Mouse (Mus musculus): ENCODE results near the gene Sec13. TPM values are rescaled to one million over a fixed set of nuclear protein-coding genes. Genes with fewer than 3 reads are reported as not detected.
"Not testable (repeated sequence)": the region's sequence is repeated elsewhere in the genome, so short reads cannot be mapped to it uniquely, and the experiment has no call there.

Sec13 gene
- polyA plus RNA-seq, 1 experiment from 2014 or later, result 268 TPM

DNA sequence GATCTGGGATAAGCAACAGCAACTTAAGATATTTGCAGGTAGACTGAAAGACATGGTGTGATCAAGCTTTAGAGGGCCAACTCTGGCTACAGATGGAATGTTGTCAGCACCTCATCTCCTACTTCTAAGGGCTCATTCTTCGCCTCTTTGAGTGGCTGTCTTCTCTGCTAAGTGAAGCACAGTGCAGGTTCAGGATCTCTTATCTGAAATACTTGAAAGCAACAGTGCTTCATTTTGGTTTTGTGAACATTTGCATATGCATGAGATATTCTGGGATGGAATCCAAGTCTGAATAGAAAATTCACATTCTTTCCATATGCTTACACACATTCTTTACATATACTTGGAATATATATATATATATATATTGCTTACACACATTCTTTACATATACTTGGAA, 1.8 kb upstream of the Sec13 start:
- Histone ChIP-seq H3K4me3 (no peak overlapping the region), H3K9ac (no peak overlapping the region), H3K4me2 (replicated peaks) (no peak overlapping the region), H3K27ac (no peak overlapping the region), H3K27me3 (0 out of 2 replicates have a peak, but pooled peaks cover 2% of the 10 kb centered on the region), H3K36me3 (peaks cover 12% of the 10 kb centered on the region), H3K4me1 (peaks cover 9% of the 10 kb centered on the region), H3K9me3 (no peaks in the 10 kb centered on the region)
- no peak for ATAC-seq (ENCODE audit: insufficient number of reproducible peaks, insufficient read depth, low FRiP score, low TSS enrichment)
- 75% methylated on average over 1 of the region's 1 CpGs for WGBS

DNA sequence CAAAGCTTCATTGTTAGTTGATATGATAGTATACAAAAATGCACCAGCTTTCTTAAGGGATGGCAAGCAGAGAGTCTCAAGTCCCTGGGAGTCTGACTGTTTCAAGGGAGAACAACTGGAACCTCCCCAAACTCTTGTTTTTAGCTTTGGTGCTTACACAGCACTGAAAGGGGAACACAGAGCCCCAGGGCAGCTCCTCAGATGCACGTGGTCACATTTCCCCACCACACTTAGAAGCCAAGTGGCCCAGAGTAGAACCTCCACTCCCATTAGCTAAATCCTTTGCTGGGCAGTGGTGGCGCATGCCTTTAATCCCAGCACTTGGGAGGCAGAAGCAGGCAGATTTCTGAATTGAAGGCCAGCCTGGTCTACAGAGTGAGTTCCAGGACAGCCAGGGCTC, 882 bp upstream of the Sec13 start:
- Histone ChIP-seq H3K4me3 (no peak overlapping the region), H3K27ac (no peak overlapping the region), H3K9ac (no peak overlapping the region), H3K36me3 (peaks cover 17% of the 10 kb centered on the region), H3K27me3 (no peaks in the 10 kb centered on the region), H3K4me2 (replicated peaks) (no peak overlapping the region), H3K9me3 (no peaks in the 10 kb centered on the region), H3K4me1 (peaks cover 9% of the 10 kb centered on the region)
- no peak for ATAC-seq (ENCODE audit: insufficient number of reproducible peaks, insufficient read depth, low FRiP score, low TSS enrichment)
- 63% methylated on average over 2 of the region's 2 CpGs for WGBS

DNA sequence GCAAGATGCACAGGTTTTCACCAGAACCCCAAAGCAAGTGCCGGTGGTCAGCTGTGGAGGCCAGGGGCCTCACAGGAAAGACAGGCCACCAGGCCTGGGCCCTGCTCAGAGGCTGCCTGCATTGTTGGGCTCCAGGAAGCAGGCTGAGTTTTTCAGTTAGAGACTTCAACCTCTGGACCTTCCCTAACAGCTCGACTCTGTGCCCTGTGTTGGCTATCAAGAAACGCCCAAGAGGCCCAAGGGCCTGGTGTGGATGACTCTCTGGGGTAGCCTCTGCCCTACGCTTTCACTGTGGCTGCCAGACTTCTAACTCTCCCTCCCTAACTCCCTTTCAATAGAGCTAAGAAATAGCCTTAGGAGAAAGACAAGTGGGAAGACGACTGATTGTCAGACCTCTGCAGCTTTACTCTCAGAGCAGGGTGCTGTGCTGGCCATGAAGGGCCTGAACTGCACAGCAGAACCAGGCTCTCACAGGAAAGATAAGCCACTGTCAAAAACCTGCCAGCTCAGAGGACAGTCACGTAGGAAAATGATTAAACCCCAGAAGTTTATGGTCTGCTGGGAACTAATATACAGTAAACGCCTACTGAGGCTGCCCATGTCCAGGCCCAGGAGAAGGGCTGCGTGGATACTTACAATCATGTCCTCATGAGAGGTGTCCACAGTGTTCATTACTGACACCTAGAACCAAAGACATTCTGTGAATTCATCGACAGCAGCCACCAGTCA, 3.1 kb downstream of the Sec13 start:
- Histone ChIP-seq H3K9me3 (no peaks in the 10 kb centered on the region), H3K4me2 (replicated peaks) (no peak overlapping the region), H3K27me3 (no peaks in the 10 kb centered on the region), H3K9ac (no peak overlapping the region), H3K36me3 (peaks cover 56% of the 10 kb centered on the region), H3K4me3 (no peak overlapping the region), H3K27ac (no peak overlapping the region), H3K4me1 (peaks cover 9% of the 10 kb centered on the region)
- WGBS, result 93% methylated on average over 9 of the region's 9 CpGs
- no peak for ATAC-seq (ENCODE audit: insufficient number of reproducible peaks, insufficient read depth, low FRiP score, low TSS enrichment)

DNA sequence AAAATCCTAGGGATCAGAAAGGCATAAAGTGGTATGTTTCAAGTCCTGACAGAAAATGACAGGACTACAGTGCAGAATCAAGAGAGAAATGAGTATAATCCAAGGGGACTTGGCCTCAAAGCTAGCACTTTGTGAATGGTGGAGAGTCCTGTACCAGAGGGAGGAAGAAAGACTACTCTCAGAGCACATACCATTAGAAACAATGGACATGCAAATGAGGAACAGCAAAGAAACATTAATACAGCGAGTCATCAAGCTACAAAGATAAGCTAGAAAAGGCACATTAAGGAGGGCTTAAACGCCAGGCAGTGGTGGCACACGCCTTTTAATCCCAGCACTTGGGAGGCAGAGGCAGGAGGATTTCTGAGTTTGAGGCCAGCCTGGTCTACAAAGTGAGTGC, 9.2 kb downstream of the Sec13 start:
- WGBS, result 91% methylated on average over 3 of the region's 3 CpGs
- Histone ChIP-seq H3K9me3 (no peaks in the 10 kb centered on the region), H3K27me3 (no peaks in the 10 kb centered on the region), H3K27ac (no peak overlapping the region), H3K9ac (no peak overlapping the region), H3K4me3 (no peak overlapping the region), H3K36me3 (peaks cover 99% of the 10 kb centered on the region), H3K4me2 (replicated peaks) (no peak overlapping the region), H3K4me1 (no peaks in the 10 kb centered on the region)
- no peak for ATAC-seq (ENCODE audit: insufficient number of reproducible peaks, insufficient read depth, low FRiP score, low TSS enrichment)

DNA sequence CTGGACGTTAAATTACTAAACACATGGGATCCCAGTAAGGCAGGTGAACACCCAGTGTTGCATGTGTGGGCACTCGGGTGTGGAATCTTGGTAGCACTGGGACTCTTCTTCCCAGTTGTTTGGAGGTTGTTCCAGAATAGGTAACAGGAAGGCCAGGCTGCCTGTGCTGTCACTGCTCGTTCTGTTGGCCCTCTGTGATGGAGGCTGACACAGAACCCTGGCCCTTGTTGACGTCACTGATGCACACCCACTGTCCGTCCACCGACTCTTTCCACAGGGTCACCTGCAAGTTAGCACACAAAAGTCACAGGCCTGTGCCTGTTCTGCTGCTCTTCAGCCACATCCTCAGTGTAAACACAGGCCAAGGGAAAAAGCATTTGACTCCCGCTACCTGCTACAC, 12.4 kb downstream of the Sec13 start:
- no peaks in the 10 kb centered on the region for H3K4me1 ChIP-seq
- no peak for ATAC-seq (ENCODE audit: insufficient number of reproducible peaks, insufficient read depth, low FRiP score, low TSS enrichment)
- H3K27me3 ChIP-seq, result no peaks in the 10 kb centered on the region
- no peak overlapping the region for H3K9ac ChIP-seq
- H3K9me3 ChIP-seq, result no peaks in the 10 kb centered on the region
- H3K4me2 ChIP-seq (replicated peaks), result no peak overlapping the region
- no peak overlapping the region for H3K4me3 ChIP-seq
- H3K27ac ChIP-seq, result no peak overlapping the region
- peaks cover 79% of the 10 kb centered on the region for H3K36me3 ChIP-seq
- WGBS, result 86% methylated on average over 7 of the region's 7 CpGs

DNA sequence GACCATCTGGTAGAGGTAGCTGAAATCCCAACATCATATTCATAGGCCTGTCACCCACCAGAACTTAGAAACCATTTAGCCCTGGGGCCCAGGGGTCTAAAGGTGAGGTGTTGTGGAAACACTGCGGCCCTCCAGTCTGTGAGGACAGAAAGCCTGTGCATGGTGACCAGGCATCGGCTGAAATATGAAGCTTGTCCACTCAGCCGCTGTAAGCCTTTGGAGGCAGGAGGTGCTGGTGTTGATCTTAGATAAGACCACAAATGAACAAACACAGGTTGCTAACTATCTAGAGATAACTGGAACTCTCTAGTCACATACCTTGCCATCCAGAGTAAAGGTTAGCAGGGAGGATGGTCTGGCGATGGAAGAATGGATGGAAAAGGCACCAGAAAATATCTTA, 19.5 kb downstream of the Sec13 start:
- H3K36me3 ChIP-seq, result peaks cover 65% of the 10 kb centered on the region
- H3K27me3 ChIP-seq, result no peaks in the 10 kb centered on the region
- H3K4me2 ChIP-seq (replicated peaks), result no peak overlapping the region
- H3K9me3 ChIP-seq, result no peaks in the 10 kb centered on the region
- WGBS, result 79% methylated on average over 4 of the region's 4 CpGs
- H3K9ac ChIP-seq, result no peak overlapping the region
- no peak overlapping the region for H3K27ac ChIP-seq
- ATAC-seq (ENCODE audit: insufficient number of reproducible peaks, insufficient read depth, low FRiP score, low TSS enrichment), result no peak
- H3K4me3 ChIP-seq, result no peak overlapping the region
- H3K4me1 ChIP-seq, result no peaks in the 10 kb centered on the region

DNA sequence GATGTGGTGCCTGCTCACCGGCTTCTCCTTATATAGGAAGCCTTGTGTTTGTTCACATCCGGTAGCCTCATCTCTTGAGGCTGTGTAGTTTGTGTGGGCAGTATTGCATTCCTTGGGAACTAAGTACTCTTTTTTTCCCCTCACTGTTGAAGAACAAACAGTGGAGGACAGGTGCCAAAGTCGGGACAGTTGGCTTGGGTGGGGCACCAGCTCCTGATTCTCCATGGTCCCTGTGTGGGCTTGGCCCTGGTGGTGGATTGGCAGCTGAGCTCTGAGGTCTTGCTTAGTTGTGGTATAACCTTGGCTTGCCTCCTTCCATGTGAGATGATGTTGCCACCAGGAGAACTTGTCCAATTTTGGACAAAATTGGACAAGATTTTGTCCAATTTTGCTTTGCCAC, 20.7 kb downstream of the Sec13 start, which contains the start of gene Ghrl:
Gene Ghrl (minus strand): TSS at position 3 of the 400 bp plus-strand sequence.
- no peaks in the 10 kb centered on the region for H3K9me3 ChIP-seq
- no peak within 1 kb of the TSS for H3K9ac ChIP-seq
- WGBS, result 90% methylated on average over 3 of the region's 3 CpGs
- no peaks in the 10 kb centered on the region for H3K4me1 ChIP-seq
- no peak within 1 kb of the TSS for H3K4me2 ChIP-seq (replicated peaks)
- H3K36me3 ChIP-seq, result peaks cover 73% of the 10 kb centered on the region
- H3K27me3 ChIP-seq, result no peaks in the 10 kb centered on the region
- no peak within 1 kb of the TSS for H3K4me3 ChIP-seq
- H3K27ac ChIP-seq, result no peak within 1 kb of the TSS
- ATAC-seq (ENCODE audit: insufficient number of reproducible peaks, insufficient read depth, low FRiP score, low TSS enrichment), result no peak

DNA sequence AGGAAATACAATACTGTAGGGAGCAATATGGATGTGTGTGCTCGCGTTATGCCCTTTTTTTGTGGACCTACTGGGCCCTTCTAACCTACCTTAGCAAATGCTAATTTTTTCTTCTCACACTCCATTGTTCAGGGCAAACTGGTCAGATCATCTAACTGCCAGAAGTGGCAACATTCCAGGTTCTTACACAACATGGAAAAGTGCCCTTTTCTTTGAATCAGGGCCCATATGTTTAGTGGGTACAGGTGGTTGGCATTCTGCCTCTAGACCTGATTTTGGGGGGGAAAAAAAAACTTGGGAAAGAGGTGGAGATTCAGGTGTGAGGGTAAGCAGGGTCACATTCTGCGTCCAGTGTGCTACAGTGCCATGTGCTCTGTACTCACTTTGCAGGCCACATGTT, 23.0 kb downstream of the Sec13 start:
- Histone ChIP-seq H3K4me2 (replicated peaks) (no peak overlapping the region), H3K4me1 (no peaks in the 10 kb centered on the region), H3K36me3 (peaks cover 83% of the 10 kb centered on the region), H3K27me3 (no peaks in the 10 kb centered on the region), H3K9ac (no peak overlapping the region), H3K9me3 (no peaks in the 10 kb centered on the region), H3K27ac (no peak overlapping the region), H3K4me3 (no peak overlapping the region)
- no peak for ATAC-seq (ENCODE audit: insufficient number of reproducible peaks, insufficient read depth, low FRiP score, low TSS enrichment)
- 88% methylated on average over 3 of the region's 3 CpGs for WGBS

DNA sequence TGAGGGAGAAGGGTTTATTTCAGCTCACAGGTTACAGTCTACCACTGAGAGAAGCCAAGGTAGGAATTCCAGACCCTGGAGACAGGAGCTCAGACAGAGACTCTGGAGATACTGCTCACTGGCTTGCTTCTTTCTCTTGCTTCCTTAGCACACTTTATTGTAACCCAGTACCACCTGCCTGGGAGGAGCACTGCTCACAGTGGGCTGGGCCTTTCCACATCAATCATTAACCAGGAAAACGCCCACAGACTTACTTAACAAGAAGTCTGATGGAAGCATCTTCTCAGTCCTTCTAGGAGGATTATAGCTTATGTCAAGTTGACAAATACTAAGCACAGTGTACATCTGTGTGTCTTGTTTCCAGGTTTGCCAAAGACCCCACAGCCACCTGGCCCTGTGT, 25.7 kb downstream of the Sec13 start:
- no peak for ATAC-seq (ENCODE audit: insufficient number of reproducible peaks, insufficient read depth, low FRiP score, low TSS enrichment)
- no peaks in the 10 kb centered on the region for H3K4me1 ChIP-seq
- H3K27ac ChIP-seq, result no peak overlapping the region
- H3K4me2 ChIP-seq (replicated peaks), result no peak overlapping the region
- no peaks in the 10 kb centered on the region for H3K27me3 ChIP-seq
- no peaks in the 10 kb centered on the region for H3K9me3 ChIP-seq
- no peak overlapping the region for H3K4me3 ChIP-seq
- 86% methylated on average over 1 of the region's 1 CpGs for WGBS
- peaks cover 88% of the 10 kb centered on the region for H3K36me3 ChIP-seq
- H3K9ac ChIP-seq, result no peak overlapping the region

DNA sequence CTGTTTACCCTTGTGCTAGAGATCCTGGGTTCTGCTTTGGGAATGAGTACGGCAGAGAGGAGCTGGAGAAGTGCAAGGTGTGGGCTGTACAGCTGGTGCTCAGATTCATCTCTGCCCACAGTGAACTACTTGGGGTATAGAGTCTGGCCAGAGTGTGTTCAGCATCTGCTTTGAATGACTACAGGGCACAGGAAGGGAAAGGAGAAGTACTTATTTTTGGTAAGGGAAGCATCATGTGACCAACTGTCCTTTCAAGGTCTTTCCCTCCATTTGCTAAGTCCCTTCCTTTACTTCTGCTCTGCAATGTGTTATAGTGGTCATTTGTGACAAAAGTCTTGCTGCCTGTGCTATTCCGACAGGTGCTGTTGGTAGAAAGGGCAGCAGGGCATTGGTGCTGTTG, 26.3 kb downstream of the Sec13 start:
- no peak overlapping the region for H3K4me3 ChIP-seq
- H3K4me2 ChIP-seq (replicated peaks), result no peak overlapping the region
- H3K36me3 ChIP-seq, result peaks cover 88% of the 10 kb centered on the region
- H3K9ac ChIP-seq, result no peak overlapping the region
- no peaks in the 10 kb centered on the region for H3K4me1 ChIP-seq
- no peaks in the 10 kb centered on the region for H3K27me3 ChIP-seq
- no peak overlapping the region for H3K27ac ChIP-seq
- ATAC-seq (ENCODE audit: insufficient number of reproducible peaks, insufficient read depth, low FRiP score, low TSS enrichment), result no peak
- WGBS, result 93% methylated on average over 2 of the region's 2 CpGs
- no peaks in the 10 kb centered on the region for H3K9me3 ChIP-seq

DNA sequence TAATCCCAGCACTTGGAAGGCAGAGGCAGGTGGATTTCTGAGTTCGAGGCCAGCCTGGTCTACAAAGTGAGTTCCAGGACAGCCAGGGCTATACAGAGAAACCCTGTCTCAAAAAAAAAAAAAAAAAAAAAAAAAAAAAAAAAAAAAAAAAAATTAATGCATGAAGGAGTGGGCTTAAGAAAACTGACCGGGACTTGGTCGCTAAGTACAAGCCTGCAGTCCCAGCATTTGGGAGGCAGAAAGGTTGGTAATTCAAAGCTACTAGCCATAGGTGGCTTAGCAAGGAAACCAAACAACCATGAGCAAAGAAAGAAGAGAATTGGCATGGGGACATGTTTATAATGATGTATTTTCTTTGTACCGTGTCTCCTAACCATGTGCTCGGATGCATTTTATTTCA, 27.2 kb downstream of the Sec13 start:
- not testable (repeated sequence) for H3K4me2 ChIP-seq (replicated peaks); H3K27me3 ChIP-seq; H3K4me3 ChIP-seq; ATAC-seq (ENCODE audit: insufficient number of reproducible peaks, insufficient read depth, low FRiP score, low TSS enrichment); H3K9me3 ChIP-seq; H3K9ac ChIP-seq; H3K27ac ChIP-seq; H3K4me1 ChIP-seq
- peaks cover 87% of the 10 kb centered on the region for H3K36me3 ChIP-seq
- WGBS, result 93% methylated on average over 5 of the region's 5 CpGs

DNA sequence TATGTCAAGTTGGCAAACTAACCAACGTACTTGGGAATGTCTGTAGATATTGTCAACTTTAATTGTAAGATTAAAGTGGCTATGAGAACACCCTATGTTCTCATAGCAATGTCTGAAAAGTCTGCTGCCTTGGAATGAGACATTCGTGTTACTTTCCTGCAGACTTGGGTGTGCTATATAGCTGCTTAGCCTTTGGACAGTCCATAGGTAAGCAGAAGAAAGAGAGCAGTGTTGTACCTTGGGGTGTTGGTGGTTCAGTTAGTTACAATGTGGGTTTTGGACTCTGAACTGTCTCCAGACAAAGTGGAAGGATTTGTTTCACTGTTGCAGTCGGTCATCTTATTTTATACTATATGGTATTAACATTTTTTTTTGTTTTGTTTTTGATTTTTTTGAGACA, 27.8 kb downstream of the Sec13 start:
- Histone ChIP-seq H3K27ac (no peak overlapping the region), H3K36me3 (peaks cover 87% of the 10 kb centered on the region), H3K27me3 (no peaks in the 10 kb centered on the region), H3K9me3 (no peaks in the 10 kb centered on the region), H3K4me3 (no peak overlapping the region), H3K4me2 (replicated peaks) (no peak overlapping the region), H3K4me1 (no peaks in the 10 kb centered on the region), H3K9ac (no peak overlapping the region)
- ATAC-seq (ENCODE audit: insufficient number of reproducible peaks, insufficient read depth, low FRiP score, low TSS enrichment), result no peak
- WGBS, result 87% methylated on average over 3 of the region's 3 CpGs
